Mouse (Mus musculus): ENCODE data around the gene Smco1.
A peak's percentile ranks its signal among the peaks of the same experiment; 100 is the strongest.
"Not testable (repeated sequence)": the region's sequence is repeated elsewhere in the genome, so short reads cannot be mapped to it uniquely, and the experiment has no call there.

Gene Smco1

DNA sequence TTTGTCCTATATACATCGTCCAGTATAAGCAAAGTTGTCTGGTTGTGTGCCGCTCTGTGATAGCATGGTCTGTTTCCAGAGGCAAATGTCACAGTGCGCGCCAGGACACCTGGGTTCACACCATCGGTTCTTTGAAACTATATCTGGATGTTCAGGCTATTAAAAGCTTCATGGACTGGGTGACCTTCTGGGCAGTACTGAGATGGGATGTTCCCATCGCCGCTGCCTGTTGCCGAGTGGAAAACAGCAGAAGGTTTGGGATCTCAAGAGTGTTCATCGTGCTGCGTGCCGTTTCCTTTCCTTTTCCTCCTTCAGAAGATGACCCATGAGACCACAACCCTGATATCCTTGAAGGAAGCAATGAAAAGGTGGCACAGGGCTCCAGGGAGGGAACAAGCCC is at the start of gene Smco1:
Smco1 (plus strand) TSS at position 178 of the 400 bp plus-strand sequence.
- DNase-seq (ENCODE audit: low read depth) = no peak

DNA sequence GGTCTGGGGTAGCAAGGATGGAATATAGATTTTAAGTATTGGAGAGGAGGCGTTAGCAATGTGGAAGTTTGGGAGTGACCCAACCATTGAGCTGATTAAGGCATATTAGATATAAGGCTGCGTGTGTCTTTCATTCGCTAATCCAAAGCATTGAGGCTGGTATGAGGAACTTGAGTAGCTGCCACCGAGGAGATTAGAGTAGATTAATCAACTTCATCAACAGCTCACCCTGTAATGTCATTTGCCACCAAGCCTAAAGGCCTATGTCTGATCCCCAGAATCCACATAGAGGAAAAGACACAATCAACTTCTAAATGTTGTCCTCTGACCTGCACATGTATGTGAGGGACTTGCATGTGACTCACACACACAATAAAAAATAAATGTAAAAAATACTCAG is 49.5 kb upstream of the Smco1 start:
- no peak for DNase-seq (ENCODE audit: low read depth)

DNA sequence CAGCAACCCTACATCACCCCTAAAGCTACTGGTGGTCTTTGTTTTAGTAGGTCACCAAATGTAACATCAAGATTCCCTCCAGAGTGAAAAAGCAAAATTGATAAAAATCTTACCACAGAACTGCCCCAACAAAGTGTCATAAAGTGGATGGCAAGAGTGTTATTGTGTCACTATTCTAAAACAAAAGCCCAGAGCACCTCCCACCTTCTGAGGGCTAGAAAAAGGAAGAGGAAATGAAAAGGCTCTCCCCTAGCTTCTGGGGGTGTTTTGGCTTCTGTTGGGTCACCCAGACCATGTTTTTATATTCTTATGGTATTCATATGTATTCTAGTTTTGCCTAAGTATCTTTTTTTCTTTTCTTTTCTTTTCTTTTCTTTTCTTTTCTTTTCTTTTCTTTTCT is 48.9 kb upstream of the Smco1 start:
- no peak for DNase-seq (ENCODE audit: low read depth)

DNA sequence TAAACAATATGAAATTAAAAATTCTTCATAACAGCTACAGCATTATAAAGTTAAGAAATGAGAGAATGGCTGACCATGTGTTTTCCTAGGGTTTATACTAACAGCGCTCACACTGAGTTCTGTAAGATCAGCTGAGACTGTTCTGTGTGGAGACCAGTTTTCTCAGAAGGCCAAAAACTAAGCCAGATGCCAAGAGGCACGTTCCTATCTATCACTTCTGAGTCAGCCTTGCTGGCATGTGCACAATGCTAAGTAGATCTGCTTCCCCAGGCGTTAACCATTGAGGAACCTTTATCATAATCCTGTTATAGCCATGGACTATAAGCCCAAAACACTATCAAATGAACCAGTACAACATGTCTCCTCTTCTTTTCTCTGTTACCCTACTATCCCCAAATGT is 39.2 kb upstream of the Smco1 start:
- not testable (repeated sequence) for DNase-seq (ENCODE audit: low read depth)

DNA sequence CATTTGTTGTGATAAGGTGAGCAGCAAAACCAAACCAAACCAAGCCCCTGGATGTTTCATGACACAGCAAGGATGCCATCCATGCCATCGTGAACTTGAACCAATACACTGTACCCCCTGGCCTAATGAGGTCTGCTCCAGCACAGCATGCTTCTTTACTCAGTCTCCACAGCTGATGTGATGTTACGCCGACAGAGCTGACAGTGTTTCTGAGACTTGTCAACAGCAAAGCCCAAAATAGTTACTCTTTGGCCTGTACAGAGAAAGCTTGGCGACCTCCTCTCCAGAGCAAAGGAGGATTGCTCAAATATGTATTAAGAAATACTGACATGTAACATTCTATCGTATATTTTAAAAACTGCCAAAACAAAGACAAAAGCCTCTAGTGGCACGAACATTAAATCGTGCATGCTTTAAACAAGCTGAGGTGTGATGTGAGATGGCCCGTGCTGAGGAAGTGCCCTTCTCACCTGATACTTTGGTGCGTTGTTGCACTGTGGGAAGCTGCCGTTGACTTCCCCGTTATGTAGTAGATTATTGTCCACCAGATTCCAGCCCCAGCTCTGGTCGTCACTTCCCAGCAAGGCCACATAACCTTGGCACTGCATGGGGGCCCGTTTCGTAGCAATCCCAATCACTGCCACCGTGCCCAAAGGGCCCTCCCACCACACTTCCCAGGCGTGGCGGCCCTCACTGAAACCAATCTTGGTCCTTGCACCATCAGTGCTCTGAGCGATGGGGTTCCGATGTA is 33.2 kb upstream of the Smco1 start:
- no peak for DNase-seq (ENCODE audit: low read depth)

DNA sequence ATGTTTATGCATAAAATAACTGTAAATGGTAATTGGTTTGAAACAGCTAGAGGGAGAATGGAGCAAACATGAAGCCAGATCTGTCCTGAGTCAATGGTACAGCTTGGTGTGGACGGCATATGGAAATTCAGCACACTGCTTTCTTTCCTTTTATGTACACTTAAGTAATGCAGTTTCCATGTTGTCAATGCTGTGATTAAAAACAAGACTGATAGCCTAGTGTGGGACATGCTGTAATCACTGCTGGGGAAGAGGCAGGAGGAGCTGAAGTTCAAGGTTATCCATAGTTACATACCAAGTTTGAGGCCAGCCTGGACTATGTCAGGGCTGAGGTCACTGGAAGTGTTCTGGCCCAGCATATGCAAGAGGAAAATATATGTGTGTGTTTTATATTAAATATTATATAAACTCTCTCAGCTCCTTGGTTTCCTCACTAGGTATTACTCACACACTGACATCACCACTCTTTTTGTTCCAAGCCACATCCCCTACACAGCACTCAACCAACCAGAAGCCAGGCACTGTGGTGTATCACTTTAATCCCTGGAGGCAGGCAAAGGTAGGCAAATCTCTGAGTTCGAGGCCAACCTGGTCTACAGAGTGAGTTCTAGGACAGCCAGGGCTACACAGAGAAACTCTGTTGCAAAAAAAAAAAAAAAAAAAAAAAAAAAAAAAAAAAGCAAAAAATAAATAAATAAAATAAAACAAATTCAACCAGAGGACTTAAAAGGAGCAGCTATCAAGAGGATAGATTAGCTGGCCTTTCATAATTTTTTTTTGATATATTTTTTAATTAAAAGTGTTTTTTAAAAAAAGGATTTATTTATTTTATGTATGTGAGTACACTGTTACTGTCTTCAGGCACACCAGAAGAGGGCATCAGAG is 31.6 kb upstream of the Smco1 start:
- no peak for DNase-seq (ENCODE audit: low read depth)

DNA sequence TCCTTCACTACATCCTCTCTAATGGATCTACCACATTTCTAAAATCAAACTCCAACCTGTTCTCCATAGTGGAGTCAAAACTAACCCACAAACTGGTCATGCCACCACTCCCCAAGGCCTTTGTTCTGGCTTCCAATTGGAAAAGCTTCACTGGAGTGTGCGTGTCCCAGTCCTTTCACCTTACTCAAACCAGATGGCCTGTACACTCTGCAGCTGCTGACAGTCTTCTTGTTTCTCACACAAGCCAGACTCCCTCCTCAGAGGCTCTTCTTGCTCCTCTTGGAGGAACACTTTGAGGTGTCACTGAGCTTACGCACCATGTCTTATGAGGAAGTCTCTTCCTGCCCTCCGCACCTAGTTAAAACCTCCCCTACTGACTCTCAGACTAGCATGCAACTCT is 27.4 kb upstream of the Smco1 start:
- DNase-seq (ENCODE audit: low read depth) = no peak

DNA sequence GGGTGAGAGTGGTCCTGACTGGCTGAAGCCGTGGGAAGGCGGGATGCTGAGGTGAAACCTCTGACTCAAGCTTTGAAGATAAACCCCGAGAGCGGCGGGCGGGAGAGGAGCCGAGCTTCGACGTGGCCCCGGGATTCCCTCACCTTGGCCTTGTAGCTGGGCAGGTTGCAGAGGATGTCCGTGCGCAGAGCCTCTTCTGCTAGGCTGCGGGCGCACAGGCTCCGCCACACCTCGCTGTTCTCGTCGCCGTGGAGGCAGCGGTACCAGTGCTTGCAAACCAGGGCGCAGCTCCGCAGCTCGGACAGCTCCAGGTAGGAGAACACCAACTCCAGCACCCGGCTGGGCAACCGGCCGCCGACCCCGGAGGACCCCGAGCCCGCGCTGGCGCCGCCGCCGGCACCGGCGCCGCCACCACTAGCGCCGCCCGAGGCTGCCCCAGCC is 24.9 kb upstream of the Smco1 start:
- peak; percentile 68 for DNase-seq (ENCODE audit: low read depth)

DNA sequence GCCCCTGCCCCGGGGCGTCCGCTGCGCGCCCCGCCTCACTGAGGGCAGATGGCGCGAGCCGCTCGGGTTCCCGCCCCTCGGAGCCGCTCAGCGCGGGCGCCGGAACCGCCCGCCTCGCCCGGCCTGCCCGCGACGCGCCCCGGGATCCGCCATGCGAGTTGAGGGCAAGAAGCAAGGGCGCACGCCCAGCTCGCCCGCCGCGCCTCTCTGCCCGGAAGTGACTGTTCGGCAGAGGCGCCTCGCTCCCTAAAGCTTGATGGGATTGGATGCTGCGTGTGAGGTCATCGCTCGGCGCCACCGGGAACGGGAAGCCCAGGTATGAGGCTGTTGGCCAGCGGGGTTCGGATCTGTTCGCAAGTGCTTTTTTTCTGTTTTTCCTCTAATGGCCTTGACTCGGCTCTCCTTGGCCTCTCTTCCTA is 24.3 kb upstream of the Smco1 start, which contains the start of the genes Fbxo45 and Wdr53:
Fbxo45 (minus strand) TSS at position 207 of the 419 bp plus-strand sequence.
Wdr53 (plus strand) TSS at position 276 of the 419 bp plus-strand sequence.
- peak; percentile 94 for DNase-seq (ENCODE audit: low read depth)

DNA sequence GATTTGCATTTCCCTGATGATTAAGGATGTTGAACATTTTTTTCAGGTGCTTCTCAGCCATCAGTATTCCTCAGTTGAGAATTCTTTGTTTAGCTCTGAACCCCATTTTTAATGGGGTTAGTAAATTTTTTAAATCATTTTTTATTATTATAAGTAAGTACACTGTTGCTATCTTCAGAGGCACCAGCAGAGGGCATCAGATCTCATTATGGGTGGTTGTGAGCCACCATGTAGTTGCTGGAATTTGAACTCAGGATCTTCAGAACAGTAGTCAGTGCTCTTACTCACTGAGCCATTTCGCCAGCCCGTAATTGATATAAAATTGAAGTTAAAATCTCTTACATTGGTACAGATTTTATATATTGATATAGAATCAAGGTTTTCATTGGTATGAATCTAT is 7.0 kb upstream of the Smco1 start:
- DNase-seq (ENCODE audit: low read depth) = peak; percentile 70

DNA sequence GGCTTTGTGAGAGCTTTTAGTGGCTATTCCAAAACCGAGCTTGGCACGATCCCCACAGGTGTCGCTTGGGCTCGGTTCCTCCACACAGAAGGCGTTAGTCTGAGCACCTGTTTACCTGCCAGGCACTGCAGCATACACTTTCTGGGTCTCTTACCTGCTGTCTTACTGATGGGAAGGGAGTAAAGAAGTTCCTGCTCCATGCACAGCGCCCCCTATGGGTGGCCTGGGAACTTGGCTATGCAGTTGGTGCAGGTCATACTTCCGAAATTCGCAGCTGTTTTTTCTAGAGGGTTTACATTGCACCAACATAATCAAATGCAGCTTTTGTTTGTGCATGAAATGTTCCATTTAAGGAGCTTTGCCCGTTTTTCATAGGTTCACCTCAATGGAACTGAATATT is 2.1 kb downstream of the Smco1 start:
- peak; percentile 46 for DNase-seq (ENCODE audit: low read depth)

DNA sequence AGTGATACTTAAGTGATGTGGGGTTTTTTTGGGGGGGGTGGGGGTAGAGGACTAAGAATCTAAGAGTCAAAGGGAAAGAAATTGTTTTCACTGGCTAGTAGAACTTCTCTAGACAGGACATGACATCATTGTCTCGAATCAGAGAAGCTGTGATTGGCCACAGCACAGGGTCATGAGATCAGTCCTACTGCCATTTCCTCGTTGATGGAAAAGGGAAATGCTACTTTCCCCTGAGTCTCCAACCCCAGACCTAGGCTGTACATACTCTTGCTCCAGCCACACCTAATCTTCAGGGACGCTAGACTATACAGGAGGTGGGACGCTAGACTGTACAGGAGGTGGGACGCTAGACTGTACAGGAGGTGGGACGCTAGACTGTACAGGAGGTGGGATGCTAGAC is 3.8 kb downstream of the Smco1 start:
- DNase-seq (ENCODE audit: low read depth) = no peak

DNA sequence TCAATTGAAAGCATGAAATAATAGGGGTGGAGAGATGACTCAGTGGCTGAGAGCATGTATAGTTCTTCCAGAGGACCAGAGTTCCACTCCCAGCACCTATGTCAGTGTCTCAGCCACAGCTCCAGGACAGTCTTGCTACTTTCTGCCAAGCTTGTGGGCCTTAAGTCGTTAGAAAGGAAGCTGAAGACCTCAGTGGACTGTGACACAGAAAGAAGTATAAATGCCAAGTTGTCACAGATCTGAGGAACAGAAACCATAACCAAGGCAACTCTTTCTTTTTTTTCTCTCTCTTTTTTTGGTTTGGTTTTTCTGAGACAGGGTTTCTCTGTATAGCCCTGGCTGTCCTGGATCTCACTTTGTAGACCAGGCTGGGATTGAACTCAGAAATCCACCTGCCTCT is 4.6 kb downstream of the Smco1 start:
- no peak for DNase-seq (ENCODE audit: low read depth)

DNA sequence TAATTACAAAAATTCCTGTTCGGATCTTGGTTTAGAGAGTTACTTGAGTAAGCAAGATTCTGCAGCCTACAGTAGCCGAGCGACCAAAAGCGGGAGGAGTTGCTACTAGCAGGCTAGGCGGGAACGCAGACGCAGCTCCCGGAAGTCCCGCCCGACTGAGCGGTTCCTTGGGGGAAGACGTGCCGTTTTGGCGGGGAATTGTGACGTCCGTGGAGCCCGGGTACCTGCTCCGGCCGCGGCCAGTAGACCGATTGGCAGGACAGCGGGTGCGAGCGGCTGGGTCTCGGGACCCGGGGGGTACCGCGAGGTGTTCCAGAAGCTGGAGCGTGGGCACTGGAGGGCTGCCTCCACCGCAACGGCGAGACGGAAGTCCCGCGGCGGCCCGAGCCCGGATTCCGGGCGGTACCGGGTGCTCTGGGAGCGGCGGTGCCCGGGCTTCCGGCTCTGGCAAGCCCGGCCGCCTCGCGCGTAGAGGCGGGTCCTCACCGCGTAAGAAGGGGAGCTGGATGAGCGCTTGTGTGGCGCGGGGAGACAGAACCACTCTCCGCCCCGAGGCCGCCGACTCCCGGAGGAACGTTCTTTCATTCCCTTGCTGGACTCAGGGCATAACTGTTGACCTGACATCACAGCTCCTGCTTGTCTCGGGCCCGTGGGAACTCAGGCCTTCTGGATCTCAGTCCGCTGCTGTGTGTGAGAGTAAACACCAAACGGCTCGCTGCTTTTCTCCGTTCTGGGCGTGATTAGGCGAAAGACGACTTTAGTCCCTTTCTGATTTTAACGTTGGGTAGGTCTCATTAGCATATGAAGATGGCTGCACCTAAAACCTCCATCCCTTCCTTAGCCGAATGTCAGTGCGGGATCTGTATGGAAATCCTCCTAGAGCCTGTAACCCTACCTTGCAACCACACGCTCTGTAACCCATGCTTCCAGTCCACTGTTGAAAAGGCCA is 6.3 kb downstream of the Smco1 start, which contains the start of gene Rnf168:
Rnf168 (plus strand) TSS at position 152 of the 949 bp plus-strand sequence.
- peak; percentile 83 for DNase-seq (ENCODE audit: low read depth)

DNA sequence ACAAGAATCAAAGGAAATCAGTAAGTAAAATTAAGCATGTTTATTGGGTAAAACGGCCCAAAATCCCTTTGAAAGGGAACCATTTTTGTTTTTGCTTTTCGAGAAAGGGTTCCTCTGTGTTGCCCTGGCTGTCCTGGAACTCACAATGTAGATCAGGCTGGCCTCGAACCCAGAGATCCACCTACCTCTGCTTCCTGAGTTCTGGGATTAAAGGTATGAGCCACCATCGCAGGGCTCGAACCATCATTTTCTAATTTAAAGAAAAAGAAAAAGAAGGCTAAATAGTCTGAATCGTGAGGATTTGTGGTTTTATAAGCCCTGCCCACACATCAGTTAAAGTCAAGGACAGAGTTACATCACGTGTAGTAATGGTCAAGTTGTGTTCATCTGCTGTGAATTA is 7.1 kb downstream of the Smco1 start:
- no peak for DNase-seq (ENCODE audit: low read depth)

DNA sequence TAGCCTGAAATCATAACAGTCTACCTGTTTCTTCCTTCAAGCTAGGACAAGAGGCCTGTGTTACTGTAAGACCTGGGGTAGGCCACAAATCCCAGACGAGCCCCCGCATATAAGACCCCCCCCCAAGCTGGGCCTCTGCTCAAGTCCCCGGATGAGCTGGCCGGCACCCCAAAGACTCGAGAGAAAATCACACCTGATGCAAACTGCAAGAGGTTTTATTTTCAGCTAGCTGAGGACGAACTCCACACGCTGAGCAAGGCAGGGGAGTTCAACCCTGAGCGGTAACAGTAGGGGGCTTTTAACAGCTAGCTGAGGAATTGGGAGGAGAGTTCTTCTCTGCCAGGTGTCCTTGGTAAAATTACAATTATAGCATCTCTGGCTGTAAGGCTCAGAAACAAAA is 8.9 kb downstream of the Smco1 start:
- no peak for DNase-seq (ENCODE audit: low read depth)

DNA sequence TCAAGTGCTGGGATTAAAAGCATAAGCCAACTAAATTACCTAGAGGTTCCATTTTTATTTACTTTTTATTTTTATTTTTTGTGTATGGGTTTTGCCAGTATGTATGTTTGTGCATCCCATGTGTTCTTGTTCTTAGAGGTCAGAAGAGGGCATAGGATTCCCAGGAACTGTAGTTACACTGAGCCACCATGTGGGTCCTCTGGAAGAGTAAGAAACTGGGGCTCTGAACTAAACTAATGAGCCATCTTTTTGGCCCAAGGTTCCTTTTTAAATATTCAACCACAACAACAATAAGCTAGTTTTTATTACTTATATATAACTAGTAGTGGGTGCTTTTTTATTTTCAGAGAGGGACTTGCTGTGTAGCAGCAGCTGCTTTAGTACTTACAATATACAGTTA is 11.3 kb downstream of the Smco1 start:
- no peak for DNase-seq (ENCODE audit: low read depth)

DNA sequence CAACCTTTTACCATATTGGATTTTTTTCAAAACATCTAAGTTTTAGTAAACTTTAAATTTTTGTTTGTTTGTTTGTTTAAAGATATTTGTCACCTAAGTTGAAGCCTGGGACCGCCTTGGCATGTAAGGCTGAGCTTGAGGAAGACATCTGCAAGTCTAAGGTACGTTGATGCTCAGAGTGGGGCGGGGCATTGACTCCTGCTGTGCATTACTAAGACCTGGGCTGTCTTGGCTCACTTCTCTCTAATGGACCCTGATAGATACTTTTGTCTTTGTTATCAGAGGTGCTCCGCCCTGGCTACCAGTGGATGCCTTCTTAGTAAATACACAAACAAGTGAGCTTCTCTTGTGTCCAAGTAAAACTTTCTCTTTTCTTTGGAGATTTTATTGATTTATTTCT is 20.6 kb downstream of the Smco1 start:
- DNase-seq (ENCODE audit: low read depth) = no peak

DNA sequence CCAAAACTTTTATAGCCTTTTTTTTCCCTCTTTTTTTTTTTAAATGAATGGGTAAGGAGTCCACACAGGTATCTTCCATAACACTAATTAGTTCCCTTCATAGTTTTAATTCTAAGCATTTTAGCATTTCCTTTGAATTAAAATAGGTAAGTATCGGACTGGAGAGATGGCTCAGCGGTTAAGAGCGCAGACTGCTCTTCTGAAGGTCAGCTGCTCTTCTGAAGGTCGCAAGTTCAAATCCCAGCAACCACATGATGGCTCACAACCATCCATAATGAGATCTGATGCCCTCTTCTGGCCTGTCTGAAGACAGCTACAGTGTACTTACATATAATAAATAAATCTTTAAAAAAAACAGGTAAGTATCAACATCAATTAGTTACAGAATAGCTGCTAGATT is 28.3 kb downstream of the Smco1 start:
- not testable (repeated sequence) for DNase-seq (ENCODE audit: low read depth)

DNA sequence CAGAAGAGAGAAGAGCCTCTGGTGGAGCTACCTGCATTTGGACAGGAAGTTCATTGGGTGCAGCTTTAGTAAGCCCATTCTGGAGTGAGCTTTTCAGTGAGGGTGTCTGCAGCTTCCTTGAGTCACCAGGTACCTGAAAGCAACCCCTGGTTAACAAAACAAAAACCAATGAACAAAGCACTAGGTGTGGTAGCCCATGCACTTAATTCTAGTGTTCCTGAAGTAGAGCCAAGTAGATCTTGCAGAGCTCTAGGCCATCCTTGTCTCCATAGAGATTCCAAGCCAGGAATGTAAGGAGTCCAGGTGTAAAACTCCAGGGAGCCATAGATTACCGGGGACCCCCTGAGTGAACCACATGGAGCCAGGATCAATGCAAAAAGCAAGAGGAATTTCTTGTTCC is 31.8 kb downstream of the Smco1 start:
- no peak for DNase-seq (ENCODE audit: low read depth)

DNA sequence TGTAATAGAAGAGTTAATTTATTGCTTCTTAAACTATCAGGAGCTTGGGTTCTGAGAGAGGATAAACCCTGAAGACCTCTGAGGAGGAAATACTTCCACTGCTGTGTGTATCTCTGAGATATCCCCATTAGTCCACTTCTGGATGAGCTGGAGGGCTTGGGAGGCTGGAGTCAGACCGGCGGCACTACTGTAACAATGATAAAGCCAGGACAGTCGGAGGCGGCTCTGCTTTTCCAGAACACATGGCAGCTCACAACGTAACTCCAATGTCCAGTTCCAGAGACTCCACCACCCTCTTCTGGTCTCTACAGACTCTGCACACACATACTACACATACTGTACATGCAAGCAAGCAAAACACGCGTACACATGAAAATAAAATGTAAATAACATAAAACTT is 32.6 kb downstream of the Smco1 start:
- no peak for DNase-seq (ENCODE audit: low read depth)

DNA sequence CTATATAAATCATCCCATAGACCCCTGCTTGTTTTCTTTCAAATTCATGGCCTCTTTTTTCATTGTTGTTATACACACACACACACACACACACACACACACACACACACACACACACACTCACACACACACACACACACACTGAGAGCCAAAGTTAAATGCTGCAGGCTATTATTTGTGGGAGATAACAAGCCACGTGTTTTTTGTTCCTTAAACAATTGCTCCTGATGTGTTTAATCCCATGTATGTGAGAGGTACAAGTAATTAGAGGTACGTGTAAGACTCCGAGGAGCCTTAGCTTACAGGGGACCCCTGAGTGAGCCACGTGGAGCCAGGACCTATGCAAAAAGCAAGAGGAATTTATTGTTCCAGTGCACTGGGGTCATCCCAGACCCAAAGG is 40.7 kb downstream of the Smco1 start:
- DNase-seq (ENCODE audit: low read depth) = no peak
